Comparison of ENCODE assay signal across 17 mouse cellular contexts in the genomic region with DNA sequence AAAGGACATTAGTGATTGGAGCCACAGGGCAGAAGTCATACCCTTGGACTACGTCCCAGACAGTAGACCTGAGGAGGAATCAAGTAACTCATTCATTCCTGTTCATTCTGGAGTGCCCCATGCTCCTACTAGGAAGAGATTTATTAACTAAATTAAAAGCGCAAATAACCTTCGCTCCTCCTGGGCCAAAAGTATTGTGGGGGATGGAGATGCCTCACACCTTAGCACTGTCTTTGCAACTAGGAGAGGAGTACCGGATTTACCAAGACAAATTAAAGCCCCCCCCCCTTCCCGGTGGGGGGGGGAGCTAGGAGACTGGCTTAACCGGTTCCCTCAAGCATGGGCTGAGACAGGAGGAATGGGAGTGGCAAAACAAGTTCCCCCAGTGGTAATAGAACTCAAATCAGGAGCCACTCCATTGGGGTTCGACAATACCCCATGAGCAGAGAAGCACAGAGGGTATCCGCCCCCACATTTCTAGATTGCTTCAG. TPM values are rescaled to one million over a fixed set of nuclear protein-coding genes. Genes with fewer than 3 reads are reported as not detected.
DNase-seq lines count a peak whose midpoint lies in the region; ATAC-seq and TF ChIP-seq lines count a peak whose summit lies in the region.
"Had no signal": no experiment of that assay in that cellular context is flagged by ENCODE, and none has a peak within 500 bp of the region (broad histone marks: within the 10 kb centered on the region; RNA-seq: fewer than 3 reads in every experiment).

No protein-coding gene starts in this region.

- H3K9me3 ChIP-seq in kidney, embryonic 15.5 days (replicated peaks), result no peaks in the 10 kb centered on the region
- H3K9me3 ChIP-seq in lung, embryonic 14.5 days (ENCODE audit: low read depth, low read length), result no peaks in the 10 kb centered on the region
- H3K9me3 ChIP-seq: hindbrain, embryonic 13.5 days had no signal

- H3K36me3 ChIP-seq in kidney, embryonic 15.5 days, result no peaks in the 10 kb centered on the region
- no peaks in the 10 kb centered on the region for H3K36me3 ChIP-seq in lung, embryonic 14.5 days (ENCODE audit: insufficient read depth)
- H3K36me3 ChIP-seq: hindbrain, embryonic 13.5 days had no signal

- H3K27me3 ChIP-seq in kidney, embryonic 15.5 days, result no peaks in the 10 kb centered on the region
- H3K27me3 ChIP-seq in lung, embryonic 14.5 days (ENCODE audit: insufficient read depth, low read length), result no peaks in the 10 kb centered on the region
- H3K27me3 ChIP-seq: hindbrain, embryonic 13.5 days; Patski had no signal

- H3K4me2 ChIP-seq in kidney, embryonic 15.5 days, result no peak overlapping the region
- no peak overlapping the region for H3K4me2 ChIP-seq in lung, embryonic 14.5 days
- H3K4me2 ChIP-seq: heart, embryonic 11.5 days; hindbrain, embryonic 13.5 days had no signal

- intact Hi-C loops in left cerebral cortex, postnatal 36 days (cut with DNase I), result no loop called here

- peaks cover 7% of the 10 kb centered on the region; the same call in 1 of the 2 replicates for H3K4me1 ChIP-seq in kidney, embryonic 15.5 days
- no peaks in the 10 kb centered on the region for H3K4me1 ChIP-seq in lung, embryonic 14.5 days (ENCODE audit: insufficient read depth)
- H3K4me1 ChIP-seq: hindbrain, embryonic 13.5 days had no signal

- peak; percentile 56 for ATAC-seq in kidney, embryonic 15.5 days (replicated peaks; ENCODE audit: low FRiP score)
- ATAC-seq in lung, embryonic 14.5 days (ENCODE audit: insufficient read depth), result peak; percentile 52
- ATAC-seq: Patski had no signal

- peak; percentile 75 for DNase-seq in urinary bladder, postnatal 14 days (ENCODE audit: low spot score)
- no peak for DNase-seq in urinary bladder, postnatal 4 days (ENCODE audit: low spot score in 2 of 2)
- DNase-seq in lung, embryonic 14.5 days, result peak; percentile 43
- DNase-seq in yolk sac, embryonic 10.5 days (ENCODE audit: low spot score), result no peak
- no peak for DNase-seq in left cerebral cortex, postnatal 36 days (ENCODE audit: low spot score in 2 of 2)
- DNase-seq in gastrocnemius, postnatal 25 days, result no peak
- DNase-seq: adrenal gland, postnatal 10 days; cerebellum, postnatal 36 days; left cerebral cortex, postnatal 4 days; thymus, adult 18-20 months had no signal

- 0 out of 2 replicates have a peak overlapping the region, but pooled peaks have one; percentile 13 for H3K27ac ChIP-seq in kidney, embryonic 15.5 days
- no peak overlapping the region for H3K27ac ChIP-seq in lung, embryonic 14.5 days (ENCODE audit: low read depth)
- H3K27ac ChIP-seq: hindbrain, embryonic 13.5 days had no signal

- WGBS in kidney, embryonic 15.5 days, result 60% methylated on average over 8 of the region's 8 CpGs
- WGBS in lung, embryonic 14.5 days, result 62% methylated on average over 8 of the region's 8 CpGs

- no peak for TF ChIP-seq CTCF in lung, embryonic 14.5 days (IDR thresholded peaks at IDR 0.05; ENCODE audit: low read depth)

- no peak overlapping the region for H3K9ac ChIP-seq in kidney, embryonic 15.5 days
- no peak overlapping the region for H3K9ac ChIP-seq in lung, embryonic 14.5 days
- H3K9ac ChIP-seq: hindbrain, embryonic 13.5 days had no signal

- no peak overlapping the region for H3K4me3 ChIP-seq in kidney, embryonic 15.5 days (replicated peaks)
- no peak overlapping the region for H3K4me3 ChIP-seq in lung, embryonic 14.5 days (ENCODE audit: low read depth, low read length)
- H3K4me3 ChIP-seq: hindbrain, embryonic 13.5 days had no signal

RNA-seq across cellular contexts. Expression of a gene that starts 14.0 kb away (rescaled TPM):
- polyA plus RNA-seq in kidney, embryonic 15.5 days (2015; fragmentation: Nextera tagmentation; extraction: Ambion mirVana), result 2.7 and 3.2 TPM in 2 replicates
- polyA plus RNA-seq in lung, embryonic 14.5 days (2014; fragmentation: Nextera tagmentation; extraction: Ambion mirVana), result 4.2 and 4.9 TPM in 2 replicates
- not detected for total RNA-seq in left cerebral cortex, postnatal 36 days (2021)
- 1 to 10 TPM; 1.5 to 2.8 TPM for total RNA-seq in gastrocnemius, postnatal 25 days (2021)

RNA-seq across cellular contexts. Expression of a gene that starts 20.7 kb away (rescaled TPM):
- 6.7 and 7.1 TPM in 2 replicates for polyA plus RNA-seq in kidney, embryonic 15.5 days (2015; fragmentation: Nextera tagmentation; extraction: Ambion mirVana)
- 8.2 and 8.8 TPM in 2 replicates for polyA plus RNA-seq in lung, embryonic 14.5 days (2014; fragmentation: Nextera tagmentation; extraction: Ambion mirVana)
- total RNA-seq in left cerebral cortex, postnatal 36 days (2021), result 1 to 10 TPM; 1.2 to 1.3 TPM
- total RNA-seq in gastrocnemius, postnatal 25 days (2021), result under 1 TPM; 0.59 to 0.87 TPM

RNA-seq across cellular contexts. Expression of a gene that starts 36.5 kb away (rescaled TPM):
- polyA plus RNA-seq in kidney, embryonic 15.5 days (2015; fragmentation: Nextera tagmentation; extraction: Ambion mirVana), result not detected in 2 replicates
- polyA plus RNA-seq in lung, embryonic 14.5 days (2014; fragmentation: Nextera tagmentation; extraction: Ambion mirVana), result not detected in 2 replicates
- total RNA-seq in left cerebral cortex, postnatal 36 days (2021), result not detected
- total RNA-seq in gastrocnemius, postnatal 25 days (2021), result not detected
- total RNA-seq: adrenal gland, postnatal 10 days; gastrocnemius, adult 18-20 months; layer of hippocampus, adult 8-10 months; left cerebral cortex, postnatal 4 days had no signal
- polyA plus RNA-seq: heart, embryonic 11.5 days; hindbrain, embryonic 13.5 days; Patski; spleen, adult 2 months had no signal

Comparison
In these comparisons a context has a peak if more than half of its experiments do, and no peak if none do; other contexts are left out.
1. DNase-seq: peak in urinary bladder, postnatal 14 days (single experiment) and lung, embryonic 14.5 days (single experiment); none in urinary bladder, postnatal 4 days (0 of 2), yolk sac, embryonic 10.5 days (single experiment), left cerebral cortex, postnatal 36 days (0 of 2) and gastrocnemius, postnatal 25 days (single experiment).